Mouse (Mus musculus) liver, postnatal 0 days (tissue): Measurements from ENCODE around the gene Acot11.

Experiments
- CTCF ChIP-seq: sonication (generic); IDR thresholded peaks from 2 replicates; pipeline ENCODE4 v1.5.1; 2016; ENCODE audit warnings: antibody characterized with exemption, low read depth
- EP300 ChIP-seq: IDR thresholded peaks from 2 replicates; pipeline ENCODE4 v1.6.1; 2016; ENCODE audit warnings: antibody characterized with exemption, low read depth, mild to moderate bottlenecking

DNA sequence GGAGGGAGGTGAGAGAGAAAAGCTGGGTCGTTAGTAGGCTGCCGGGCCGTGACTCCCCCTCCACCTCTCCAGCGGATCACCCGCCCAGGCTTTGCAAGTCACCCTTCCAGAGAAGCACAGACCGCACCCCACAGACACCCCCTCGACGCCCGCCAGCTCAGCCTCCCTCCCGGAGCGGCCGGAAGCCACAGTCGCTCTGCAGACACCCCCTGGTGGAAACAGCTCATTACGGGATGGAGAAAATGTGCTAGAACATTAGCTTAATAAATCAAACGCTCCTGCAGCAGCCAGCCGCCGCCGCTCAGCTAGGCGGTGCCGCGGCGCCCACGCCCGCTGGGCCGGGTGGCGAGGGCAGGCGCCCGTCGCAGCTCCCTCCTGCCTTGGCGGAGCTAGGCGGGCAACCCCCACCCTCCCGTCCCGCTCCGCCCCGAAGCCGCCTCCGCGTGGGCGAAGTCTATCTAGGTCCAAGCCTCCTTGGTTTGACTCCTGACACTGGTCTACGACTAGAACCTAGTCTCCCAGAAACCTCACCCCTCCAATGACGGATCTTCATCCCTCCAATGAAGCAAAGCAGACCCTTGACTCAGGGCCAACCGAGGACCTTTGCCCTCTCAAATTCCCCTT lies 23.1 kb upstream of the Acot11 start:
- TF ChIP-seq CTCF = peak; percentile 46
- TF ChIP-seq EP300 = no peak
